Mouse (Mus musculus): ENCODE measurements at regions not wholly inside any gene's neighbourhood (a gene's known extent, or its start where the extent isn't known, plus 50 kb on each side); places are given as distances from the start of the nearest gene placed in this dataset.

- Histone ChIP-seq H3K4me2 (replicated peaks) (no peak overlapping the region), H3K27me3 (no peaks in the 10 kb centered on the region), H3K4me1 (replicated peaks) (no peaks in the 10 kb centered on the region), H3K9me3 (no peaks in the 10 kb centered on the region), H3K9ac (replicated peaks) (no peak overlapping the region), H3K4me3 (replicated peaks) (no peak overlapping the region), H3K36me3 (no peaks in the 10 kb centered on the region), H3K27ac (no peak overlapping the region)
- WGBS = 69% methylated on average over 1 of the region's 1 CpGs
- ATAC-seq = no peak
These were observed 1122.8 kb upstream of the Slc10a2 start for GRCm38 (mm10) chr8:6227901-6228300.

DNA sequence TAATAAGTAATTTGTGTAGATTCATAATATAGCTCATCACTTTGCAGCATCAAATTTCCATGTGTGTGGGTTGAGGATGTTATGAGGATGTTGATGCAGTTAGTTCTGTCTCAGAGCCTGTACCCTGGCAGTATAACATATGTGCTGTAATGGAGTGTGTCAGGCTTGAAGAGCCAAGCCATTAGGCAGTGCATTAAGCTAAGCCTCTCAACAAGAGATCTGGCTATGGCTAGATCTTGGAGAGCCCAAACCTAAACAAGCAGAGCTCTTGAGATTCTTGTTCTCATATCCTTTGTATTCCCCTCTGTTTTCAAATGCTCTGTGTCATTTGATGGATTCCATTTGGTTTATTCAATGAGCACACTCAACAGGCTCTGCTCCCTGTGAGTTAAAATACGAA, 1120.0 kb upstream of the Slc10a2 start:
- no peaks in the 10 kb centered on the region for H3K9me3 ChIP-seq
- WGBS = 85% methylated on average over 1 of the region's 1 CpGs

DNA sequence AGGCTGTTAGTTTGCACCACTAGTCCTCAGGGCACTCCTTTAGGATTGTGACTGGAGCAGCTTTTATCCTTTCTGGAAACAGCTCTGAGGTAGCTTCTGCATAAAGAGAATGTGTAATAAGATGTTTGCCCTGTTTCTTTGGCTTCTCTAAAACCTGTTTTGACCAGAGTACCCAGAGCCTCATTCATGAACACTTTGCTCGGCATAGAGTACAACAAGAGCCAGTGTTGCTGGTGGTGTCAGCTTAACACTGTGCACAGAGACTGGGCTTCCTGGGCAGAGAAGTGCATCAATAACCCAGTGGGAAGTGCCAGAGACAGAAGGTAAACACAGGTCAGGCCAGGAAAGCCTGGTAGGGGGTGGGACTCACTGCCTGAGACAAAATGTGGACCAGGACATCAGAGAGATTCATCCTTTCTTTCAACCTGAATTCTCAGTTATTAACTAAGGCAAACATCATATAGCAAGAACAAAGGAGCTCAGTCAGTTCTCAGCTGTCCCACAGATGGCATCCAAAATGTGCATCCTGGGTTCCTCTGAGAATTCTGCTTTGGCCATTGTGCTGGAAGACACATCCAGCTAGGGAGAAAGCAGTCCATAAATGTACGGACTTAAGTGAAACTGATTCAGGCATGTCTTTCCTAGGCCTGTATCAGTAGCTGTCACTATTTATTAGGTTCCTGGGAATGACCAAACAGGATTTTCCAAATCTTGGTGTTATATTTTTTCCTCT, 1102.6 kb upstream of the Slc10a2 start:
- Histone ChIP-seq H3K4me1 (replicated peaks) (peaks cover 7% of the 10 kb centered on the region), H3K9ac (replicated peaks) (no peak overlapping the region), H3K4me2 (replicated peaks) (no peak overlapping the region), H3K27ac (peak overlapping the region; percentile 68), H3K36me3 (no peaks in the 10 kb centered on the region), H3K9me3 (no peaks in the 10 kb centered on the region), H3K4me3 (replicated peaks) (no peak overlapping the region), H3K27me3 (no peaks in the 10 kb centered on the region)
- peak; percentile 89 for ATAC-seq
- WGBS = 35% methylated on average over 2 of the region's 2 CpGs

More for the DNA sequence above, 1120.0 kb upstream of the Slc10a2 start:
- no peak overlapping the region for H3K4me2 ChIP-seq (replicated peaks)
- ATAC-seq = no peak
- no peaks in the 10 kb centered on the region for H3K27me3 ChIP-seq
- no peaks in the 10 kb centered on the region for H3K36me3 ChIP-seq
- H3K27ac ChIP-seq = no peak overlapping the region
- no peak overlapping the region for H3K9ac ChIP-seq (replicated peaks)
- H3K4me1 ChIP-seq (replicated peaks) = no peaks in the 10 kb centered on the region
- no peak overlapping the region for H3K4me3 ChIP-seq (replicated peaks)

GRCm38 (mm10) chr8:6204051-6204745, 1099.0 kb upstream of the Slc10a2 start:
- Histone ChIP-seq H3K27me3 (no peaks in the 10 kb centered on the region), H3K36me3 (no peaks in the 10 kb centered on the region), H3K4me3 (replicated peaks) (no peak overlapping the region), H3K9ac (replicated peaks) (no peak overlapping the region), H3K4me2 (replicated peaks) (no peak overlapping the region), H3K9me3 (no peaks in the 10 kb centered on the region), H3K27ac (no peak overlapping the region), H3K4me1 (replicated peaks) (peaks cover 7% of the 10 kb centered on the region)
- peak; percentile 55; the same call in 1 of the 2 replicates for ATAC-seq
- 43% methylated on average over 3 of the region's 3 CpGs for WGBS

- Histone ChIP-seq H3K9ac (replicated peaks) (no peak overlapping the region), H3K9me3 (no peaks in the 10 kb centered on the region), H3K4me2 (replicated peaks) (no peak overlapping the region), H3K4me1 (replicated peaks) (no peaks in the 10 kb centered on the region), H3K27ac (no peak overlapping the region), H3K4me3 (replicated peaks) (no peak overlapping the region), H3K27me3 (no peaks in the 10 kb centered on the region), H3K36me3 (no peaks in the 10 kb centered on the region)
- no peak for ATAC-seq
- WGBS = 92% methylated on average over 2 of the region's 2 CpGs
These were observed 1086.3 kb upstream of the Slc10a2 start for GRCm38 (mm10) chr8:6191431-6191830.

DNA sequence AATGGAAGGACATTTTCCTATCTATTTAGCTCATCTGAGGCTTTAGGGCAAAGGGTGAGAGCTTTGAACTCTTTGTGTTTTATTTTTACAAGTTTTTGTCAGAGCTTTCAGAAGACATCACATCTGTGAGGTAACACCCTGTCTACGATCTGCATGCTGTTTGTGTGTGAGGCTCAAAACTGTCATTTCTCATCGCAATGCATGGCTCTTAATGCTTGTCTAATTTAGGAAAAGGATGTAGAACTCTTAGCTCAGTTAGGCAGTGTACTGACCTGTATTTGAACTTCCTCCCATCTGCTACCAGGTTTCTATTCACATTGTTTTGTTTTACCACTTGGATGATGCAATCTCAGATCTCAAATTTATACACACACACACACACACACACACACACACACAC, 1083.3 kb upstream of the Slc10a2 start:
- WGBS = 77% methylated on average over 2 of the region's 2 CpGs
- Histone ChIP-seq H3K27me3 (no peaks in the 10 kb centered on the region), H3K36me3 (no peaks in the 10 kb centered on the region), H3K27ac (no peak overlapping the region), H3K4me2 (replicated peaks) (no peak overlapping the region), H3K9me3 (no peaks in the 10 kb centered on the region), H3K9ac (replicated peaks) (no peak overlapping the region), H3K4me3 (replicated peaks) (no peak overlapping the region), H3K4me1 (replicated peaks) (no peaks in the 10 kb centered on the region)
- no peak for ATAC-seq

GRCm38 (mm10) chr8:6186561-6186960, 1081.4 kb upstream of the Slc10a2 start:
- Histone ChIP-seq H3K27ac (no peak overlapping the region), H3K36me3 (no peaks in the 10 kb centered on the region), H3K9ac (replicated peaks) (no peak overlapping the region), H3K27me3 (no peaks in the 10 kb centered on the region), H3K4me3 (replicated peaks) (no peak overlapping the region), H3K9me3 (no peaks in the 10 kb centered on the region), H3K4me2 (replicated peaks) (no peak overlapping the region), H3K4me1 (replicated peaks) (no peaks in the 10 kb centered on the region)
- no peak for ATAC-seq
- WGBS = 81% methylated on average over 1 of the region's 1 CpGs

- no peaks in the 10 kb centered on the region for H3K27me3 ChIP-seq
- H3K4me1 ChIP-seq (replicated peaks) = no peaks in the 10 kb centered on the region
- no peak overlapping the region for H3K4me3 ChIP-seq (replicated peaks)
- no peaks in the 10 kb centered on the region for H3K9me3 ChIP-seq
- H3K9ac ChIP-seq (replicated peaks) = no peak overlapping the region
- 89% methylated on average over 3 of the region's 3 CpGs for WGBS
- H3K4me2 ChIP-seq (replicated peaks) = no peak overlapping the region
- ATAC-seq = no peak
- no peaks in the 10 kb centered on the region for H3K36me3 ChIP-seq
- no peak overlapping the region for H3K27ac ChIP-seq
These were observed 1074.5 kb upstream of the Slc10a2 start for GRCm38 (mm10) chr8:6179602-6180001.

GRCm38 (mm10) chr8:6166433-6166832, 1061.3 kb upstream of the Slc10a2 start:
- H3K27me3 ChIP-seq = no peaks in the 10 kb centered on the region
- H3K36me3 ChIP-seq = no peaks in the 10 kb centered on the region
- no peaks in the 10 kb centered on the region for H3K9me3 ChIP-seq
- no peak overlapping the region for H3K27ac ChIP-seq
- H3K4me3 ChIP-seq (replicated peaks) = no peak overlapping the region
- no peak overlapping the region for H3K4me2 ChIP-seq (replicated peaks)
- no peak for ATAC-seq
- no peak overlapping the region for H3K9ac ChIP-seq (replicated peaks)
- no peaks in the 10 kb centered on the region for H3K4me1 ChIP-seq (replicated peaks)

GRCm38 (mm10) chr8:6165230-6165629, 1060.1 kb upstream of the Slc10a2 start:
- Histone ChIP-seq H3K4me1 (replicated peaks) (no peaks in the 10 kb centered on the region), H3K36me3 (no peaks in the 10 kb centered on the region), H3K9me3 (no peaks in the 10 kb centered on the region), H3K4me2 (replicated peaks) (no peak overlapping the region), H3K27ac (no peak overlapping the region), H3K4me3 (replicated peaks) (no peak overlapping the region), H3K9ac (replicated peaks) (no peak overlapping the region), H3K27me3 (no peaks in the 10 kb centered on the region)
- ATAC-seq = no peak
- 72% methylated on average over 3 of the region's 3 CpGs for WGBS

GRCm38 (mm10) chr8:6164758-6165157, 1059.6 kb upstream of the Slc10a2 start:
- H3K4me2 ChIP-seq (replicated peaks) = no peak overlapping the region
- ATAC-seq = no peak
- no peaks in the 10 kb centered on the region for H3K4me1 ChIP-seq (replicated peaks)
- H3K27me3 ChIP-seq = no peaks in the 10 kb centered on the region
- WGBS = 76% methylated on average over 1 of the region's 1 CpGs
- H3K27ac ChIP-seq = no peak overlapping the region
- H3K9ac ChIP-seq (replicated peaks) = no peak overlapping the region
- no peak overlapping the region for H3K4me3 ChIP-seq (replicated peaks)
- H3K36me3 ChIP-seq = no peaks in the 10 kb centered on the region
- no peaks in the 10 kb centered on the region for H3K9me3 ChIP-seq

- Histone ChIP-seq H3K27ac (no peak overlapping the region), H3K36me3 (no peaks in the 10 kb centered on the region), H3K9me3 (no peaks in the 10 kb centered on the region), H3K4me1 (replicated peaks) (no peaks in the 10 kb centered on the region), H3K4me3 (replicated peaks) (no peak overlapping the region), H3K4me2 (replicated peaks) (no peak overlapping the region), H3K9ac (replicated peaks) (no peak overlapping the region), H3K27me3 (no peaks in the 10 kb centered on the region)
- 78% methylated on average over 4 of the region's 4 CpGs for WGBS
- no peak for ATAC-seq
These were observed 1039.4 kb upstream of the Slc10a2 start for GRCm38 (mm10) chr8:6144588-6144987.

GRCm38 (mm10) chr8:6140090-6140489, 1034.9 kb upstream of the Slc10a2 start:
- 88% methylated on average over 1 of the region's 1 CpGs for WGBS
- no peak for ATAC-seq

More at GRCm38 (mm10) chr8:6140090-6140489, 1034.9 kb upstream of the Slc10a2 start:
- no peak overlapping the region for H3K27ac ChIP-seq
- H3K4me1 ChIP-seq (replicated peaks) = no peaks in the 10 kb centered on the region
- H3K9me3 ChIP-seq = no peaks in the 10 kb centered on the region
- H3K4me3 ChIP-seq (replicated peaks) = no peak overlapping the region
- no peaks in the 10 kb centered on the region for H3K27me3 ChIP-seq
- no peak overlapping the region for H3K4me2 ChIP-seq (replicated peaks)
- H3K9ac ChIP-seq (replicated peaks) = no peak overlapping the region
- no peaks in the 10 kb centered on the region for H3K36me3 ChIP-seq
